Mouse (Mus musculus) hindlimb bud, embryonic 11.5 days (tissue): ENCODE results near the gene Gm10295.

Source experiments
- DNase-seq: peaks from one replicate; pipeline ENCODE4 v3.0.0-alpha.2; 2012; ENCODE audit warnings: low read depth, low spot score; ENCODE audit errors: extremely low spot score

Gm10295 gene

GRCm38 (mm10) chr7:71355596-71355995 is 4.3 kb upstream of the Gm10295 start:
- DNase-seq: no peak

GRCm38 (mm10) chr7:71348922-71349321 is 2.4 kb downstream of the Gm10295 start:
- DNase-seq: no peak

- no peak for DNase-seq
Observed at GRCm38 (mm10) chr7:71324919-71325583, 26.2 kb downstream of the Gm10295 start.

GRCm38 (mm10) chr7:71313148-71313765 is 38.0 kb downstream of the Gm10295 start:
- DNase-seq: no peak

- DNase-seq: no peak
Observed at GRCm38 (mm10) chr7:71312375-71312774, 38.9 kb downstream of the Gm10295 start.

- DNase-seq: no peak
Observed at GRCm38 (mm10) chr7:71311411-71311810, 39.9 kb downstream of the Gm10295 start.

- DNase-seq: no peak
Observed at GRCm38 (mm10) chr7:71308051-71308450, 43.2 kb downstream of the Gm10295 start.

GRCm38 (mm10) chr7:71302714-71303113 is 48.6 kb downstream of the Gm10295 start:
- DNase-seq: no peak
